11 mouse cellular contexts compared by ENCODE assay signal in the genomic region with DNA sequence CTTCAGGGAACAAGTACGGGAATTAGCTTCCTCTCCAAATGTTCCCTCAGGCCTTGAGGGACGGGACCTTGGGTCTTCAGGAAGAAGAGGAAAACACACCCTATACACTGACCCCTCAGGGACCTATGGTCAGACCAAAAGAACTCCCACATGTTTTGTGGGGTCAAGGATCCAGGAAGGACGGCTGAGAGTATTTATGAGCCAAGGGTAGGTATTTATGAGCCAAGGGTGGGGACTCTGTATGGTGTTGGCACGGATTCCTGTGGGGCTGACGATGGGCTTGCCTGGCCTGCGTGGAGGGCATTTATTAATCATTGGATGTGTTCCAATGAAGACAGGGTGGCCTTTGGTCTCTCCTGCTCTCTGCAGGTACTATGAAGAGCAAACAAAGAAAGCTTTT. TPM values are rescaled to one million over a fixed set of nuclear protein-coding genes. Genes with fewer than 3 reads are reported as not detected.
DNase-seq lines count a peak whose midpoint lies in the region; ATAC-seq and TF ChIP-seq lines count a peak whose summit lies in the region.
"Had no signal": no experiment of that assay in that cellular context is flagged by ENCODE, and none has a peak within 500 bp of the region (broad histone marks: within the 10 kb centered on the region; RNA-seq: fewer than 3 reads in every experiment).

No protein-coding gene starts in this region.

- no peak for TF ChIP-seq POLR2A in kidney, adult 2 months (IDR thresholded peaks at IDR 0.05; ENCODE audit: low read depth, low read length)

- peak overlapping the region; percentile 65 for H3K27ac ChIP-seq in kidney, adult 2 months (ENCODE audit: insufficient read depth, low read depth, low read length)
- no peak overlapping the region; the same call in 1 of the 2 replicates for H3K27ac ChIP-seq in kidney, embryonic 16.5 days (ENCODE audit: low read length)
- peak overlapping the region; percentile 69 for H3K27ac ChIP-seq in lung, embryonic 14.5 days (ENCODE audit: low read depth)
- H3K27ac ChIP-seq in heart, embryonic 16.5 days (ENCODE audit: low read length), result peak overlapping the region; percentile 73
- H3K27ac ChIP-seq: hindbrain, embryonic 15.5 days had no signal

- no peaks in the 10 kb centered on the region for H3K27me3 ChIP-seq in kidney, adult 2 months (replicated peaks; ENCODE audit: control insufficient read depth, insufficient read depth, low read length)
- peaks cover 45% of the 10 kb centered on the region for H3K27me3 ChIP-seq in kidney, embryonic 16.5 days (ENCODE audit: insufficient read depth, low read length)
- H3K27me3 ChIP-seq in lung, embryonic 14.5 days (ENCODE audit: insufficient read depth, low read length), result peaks cover 33% of the 10 kb centered on the region
- H3K27me3 ChIP-seq in heart, embryonic 16.5 days (ENCODE audit: control insufficient read depth, insufficient read depth, low read length), result peaks cover 22% of the 10 kb centered on the region

- no peak overlapping the region for H3K4me2 ChIP-seq in kidney, embryonic 16.5 days (replicated peaks; ENCODE audit: low read depth, low read length)
- H3K4me2 ChIP-seq in lung, embryonic 14.5 days, result peak overlapping the region; percentile 29; the same call in 1 of the 2 replicates
- peak overlapping the region; percentile 52 for H3K4me2 ChIP-seq in heart, embryonic 16.5 days (ENCODE audit: low read depth, low read length)
- H3K4me2 ChIP-seq: hindbrain, embryonic 15.5 days had no signal

- H3K9me3 ChIP-seq in kidney, embryonic 16.5 days (ENCODE audit: low read length), result no peaks in the 10 kb centered on the region
- no peaks in the 10 kb centered on the region for H3K9me3 ChIP-seq in lung, embryonic 14.5 days (ENCODE audit: low read depth, low read length)
- no peaks in the 10 kb centered on the region for H3K9me3 ChIP-seq in heart, embryonic 16.5 days (replicated peaks; ENCODE audit: control insufficient read depth, low read length)
- H3K9me3 ChIP-seq: hindbrain, embryonic 15.5 days had no signal

- no peak overlapping the region for H3K9ac ChIP-seq in kidney, embryonic 16.5 days (replicated peaks; ENCODE audit: low read length)
- no peak overlapping the region for H3K9ac ChIP-seq in lung, embryonic 14.5 days
- H3K9ac ChIP-seq in heart, embryonic 16.5 days (ENCODE audit: low read length), result no peak overlapping the region
- H3K9ac ChIP-seq: hindbrain, embryonic 15.5 days had no signal

- TF ChIP-seq CTCF in kidney, adult 2 months (conservative IDR thresholded peaks at IDR 0.05; ENCODE audit: insufficient read depth, insufficient read length, low read depth, low read length), result no peak
- TF ChIP-seq CTCF in lung, embryonic 14.5 days (IDR thresholded peaks at IDR 0.05; ENCODE audit: low read depth), result no peak

- H3K4me3 ChIP-seq in kidney, adult 2 months (ENCODE audit: insufficient read depth, low read depth, low read length), result no peak overlapping the region
- no peak overlapping the region for H3K4me3 ChIP-seq in kidney, embryonic 16.5 days (ENCODE audit: low read length)
- H3K4me3 ChIP-seq in lung, embryonic 14.5 days (ENCODE audit: low read depth, low read length), result no peak overlapping the region
- H3K4me3 ChIP-seq in heart, embryonic 16.5 days (ENCODE audit: low read length), result no peak overlapping the region
- H3K4me3 ChIP-seq: hindbrain, embryonic 15.5 days had no signal

- no peaks in the 10 kb centered on the region for H3K36me3 ChIP-seq in kidney, adult 2 months (ENCODE audit: control insufficient read depth, insufficient read depth, low read length)
- no peaks in the 10 kb centered on the region for H3K36me3 ChIP-seq in kidney, embryonic 16.5 days (ENCODE audit: insufficient read depth, low read length)
- no peaks in the 10 kb centered on the region for H3K36me3 ChIP-seq in lung, embryonic 14.5 days (ENCODE audit: insufficient read depth)
- no peaks in the 10 kb centered on the region for H3K36me3 ChIP-seq in heart, embryonic 16.5 days (ENCODE audit: control insufficient read depth, insufficient read depth)
- H3K36me3 ChIP-seq: hindbrain, embryonic 15.5 days had no signal

- no peak for ATAC-seq in kidney, embryonic 16.5 days (ENCODE audit: low FRiP score, low TSS enrichment)
- ATAC-seq in lung, embryonic 14.5 days (ENCODE audit: insufficient read depth), result no peak
- no peak for ATAC-seq in heart, embryonic 16.5 days (replicated peaks; ENCODE audit: extremely low read depth, insufficient read depth, low FRiP score)

- WGBS in kidney, adult 2 months, result 26% methylated on average over 6 of the region's 6 CpGs
- 31% methylated on average over 6 of the region's 6 CpGs for WGBS in kidney, embryonic 16.5 days
- WGBS in lung, embryonic 14.5 days, result 47% methylated on average over 6 of the region's 6 CpGs
- 49% methylated on average over 6 of the region's 6 CpGs for WGBS in heart, embryonic 16.5 days

- DNase-seq in kidney, adult 2 months, result peak; percentile 70
- no peak for DNase-seq in lung, embryonic 14.5 days
- DNase-seq in lung, postnatal 14 days, result no peak
- DNase-seq in naive thymus-derived CD4-positive, alpha-beta T cell, adult 2 months (ENCODE audit: low read depth), result peak; percentile 9
- no peak for DNase-seq in left cerebral cortex, adult 9 months (ENCODE audit: low spot score in 2 of 2)
- DNase-seq in embryo, embryonic 10 days (ENCODE audit: low spot score), result no peak
- DNase-seq: thymus, postnatal 36 days had no signal

- H3K4me1 ChIP-seq in kidney, adult 2 months (ENCODE audit: control insufficient read depth, insufficient read depth, low read length), result peaks cover 3% of the 10 kb centered on the region; the same call in 1 of the 2 replicates
- H3K4me1 ChIP-seq in kidney, embryonic 16.5 days (ENCODE audit: insufficient read depth, low read length), result peaks cover 44% of the 10 kb centered on the region
- H3K4me1 ChIP-seq in lung, embryonic 14.5 days (ENCODE audit: insufficient read depth), result peaks cover 23% of the 10 kb centered on the region
- peaks cover 47% of the 10 kb centered on the region for H3K4me1 ChIP-seq in heart, embryonic 16.5 days (ENCODE audit: control insufficient read depth, insufficient read depth, low read length)

RNA-seq across cellular contexts. Expression of a gene that starts 0.6 kb away (rescaled TPM):
- polyA plus RNA-seq in kidney, adult 2 months (2012; rRNA removed), result 8.0 and 10.3 TPM in 2 replicates
- polyA plus RNA-seq in kidney, embryonic 16.5 days (2015; fragmentation: Nextera tagmentation; extraction: Ambion mirVana), result 21.0 and 24.2 TPM in 2 replicates
- 13.4 and 14.8 TPM in 2 replicates for polyA plus RNA-seq in lung, embryonic 14.5 days (2014; fragmentation: Nextera tagmentation; extraction: Ambion mirVana)
- 30.3 and 34.7 TPM in 2 replicates for polyA plus RNA-seq in heart, embryonic 16.5 days (2015; fragmentation: Nextera tagmentation; extraction: Ambion mirVana)

RNA-seq across cellular contexts. Expression of a gene that starts 5.8 kb away (rescaled TPM):
- polyA plus RNA-seq in kidney, adult 2 months (2012; rRNA removed), result 21.8 and 25.0 TPM in 2 replicates
- 11.7 and 14.1 TPM in 2 replicates for polyA plus RNA-seq in kidney, embryonic 16.5 days (2015; fragmentation: Nextera tagmentation; extraction: Ambion mirVana)
- 7.2 TPM in 2 replicates for polyA plus RNA-seq in lung, embryonic 14.5 days (2014; fragmentation: Nextera tagmentation; extraction: Ambion mirVana)
- polyA plus RNA-seq in heart, embryonic 16.5 days (2015; fragmentation: Nextera tagmentation; extraction: Ambion mirVana), result 19.6 and 28.0 TPM in 2 replicates

RNA-seq across cellular contexts. Expression of a gene that starts 12.1 kb away (rescaled TPM):
- 26.4 and 46.5 TPM in 2 replicates for polyA plus RNA-seq in kidney, adult 2 months (2012; rRNA removed)
- not detected in 2 replicates for polyA plus RNA-seq in kidney, embryonic 16.5 days (2015; fragmentation: Nextera tagmentation; extraction: Ambion mirVana)
- polyA plus RNA-seq in lung, embryonic 14.5 days (2014; fragmentation: Nextera tagmentation; extraction: Ambion mirVana), result 0.37 TPM in 1 of 2 replicates, not detected in the other
- polyA plus RNA-seq in heart, embryonic 16.5 days (2015; fragmentation: Nextera tagmentation; extraction: Ambion mirVana), result 3.2 and 3.3 TPM in 2 replicates
- polyA plus RNA-seq: stomach, embryonic 14.5 days had no signal

Comparison
In these comparisons a context has a peak if more than half of its experiments do, and no peak if none do; other contexts are left out.
1. DNase-seq: peak in kidney, adult 2 months (single experiment) and naive thymus-derived CD4-positive, alpha-beta T cell, adult 2 months (single experiment); none in lung, embryonic 14.5 days (single experiment), lung, postnatal 14 days (single experiment), left cerebral cortex, adult 9 months (0 of 2) and embryo, embryonic 10 days (single experiment).